Mouse (Mus musculus) kidney, embryonic 15.5 days (tissue): ENCODE measurements around the gene 4931406P16Rik. TPM values are rescaled to one million over a fixed set of nuclear protein-coding genes. Genes with fewer than 3 reads are reported as not detected.

Experiments used
- ATAC-seq: fragments of 200-750 bp; cut with Nextera tagmentation; replicated peaks from 2 replicates; pipeline ENCODE4 v1.8.0; 2017; ENCODE audit warnings: moderate TSS enrichment; ENCODE audit not compliant: low FRiP score
- H3K27ac ChIP-seq: fragments of 300-500 bp; sonication (generic); 2 replicates; pipeline ENCODE4 v1.5.1; 2015; ENCODE audit warnings: mild to moderate bottlenecking, inconsistent platforms
- H3K27me3 ChIP-seq: fragments of 300-500 bp; sonication (generic); 2 replicates; pipeline ENCODE4 v1.6.1; 2015; ENCODE audit warnings: inconsistent platforms
- H3K36me3 ChIP-seq: fragments of 300-500 bp; sonication (generic); 2 replicates; pipeline ENCODE4 v1.6.1; 2015; ENCODE audit warnings: inconsistent platforms
- H3K4me1 ChIP-seq: fragments of 300-500 bp; sonication (generic); 2 replicates; pipeline ENCODE4 v1.6.1; 2015; ENCODE audit warnings: inconsistent platforms
- H3K4me2 ChIP-seq: fragments of 300-500 bp; sonication (generic); 2 replicates; pipeline ENCODE4 v1.6.1; 2015; ENCODE audit warnings: moderate library complexity, mild to moderate bottlenecking, inconsistent platforms
- H3K4me3 ChIP-seq: fragments of 300-500 bp; sonication (generic); replicated peaks from 2 replicates; pipeline ENCODE4 v1.5.1; 2015; ENCODE audit warnings: mild to moderate bottlenecking, inconsistent platforms
- H3K9ac ChIP-seq: fragments of 300-500 bp; sonication (generic); 2 replicates; pipeline ENCODE4 v1.6.1; 2015; ENCODE audit warnings: mild to moderate bottlenecking, inconsistent platforms
- H3K9me3 ChIP-seq: fragments of 300-500 bp; sonication (generic); replicated peaks from 2 replicates; pipeline ENCODE4 v1.6.1; 2016; ENCODE audit warnings: inconsistent platforms
- WGBS: fragments of 180-500 bp; shearing (Covaris S2); methylation state at CpG from one replicate; pipeline ENCODE4 v1.1.7; 2015; ENCODE audit warnings: mixed read lengths; 5-methylcytosine and 5-hydroxymethylcytosine counted together
- polyA plus RNA-seq: library from polyadenylated mRNA; unstranded; fragments of >200 nt; fragmentation: Nextera tagmentation; extraction: Ambion mirVana; gene quantifications from 2 replicates; pipeline ENCODE4 v1.2.1, GENCODE M21; 2015

4931406P16Rik gene
- polyA plus RNA-seq, 1 experiment from 2014 or later: 41.5 TPM

GRCm38 (mm10) chr7:34196132-34197128, 116.9 kb downstream of the 4931406P16Rik start, which contains the start of gene Pdcd2l:
Gene Pdcd2l, minus strand, starts transcription at chr7:34196661.
- ATAC-seq: peak; percentile 94
- Histone ChIP-seq H3K9ac (peak within 1 kb of the TSS; percentile 97), H3K4me2 (peak within 1 kb of the TSS; percentile 83), H3K4me1 (peaks cover 7% of the 10 kb centered on the region), H3K27me3 (no peaks in the 10 kb centered on the region), H3K27ac (peak within 1 kb of the TSS; percentile 74), H3K4me3 (peak within 1 kb of the TSS; percentile 99), H3K36me3 (peaks cover 37% of the 10 kb centered on the region), H3K9me3 (no peaks in the 10 kb centered on the region)
- WGBS: 3% methylated on average over 70 of the region's 70 CpGs

DNA sequence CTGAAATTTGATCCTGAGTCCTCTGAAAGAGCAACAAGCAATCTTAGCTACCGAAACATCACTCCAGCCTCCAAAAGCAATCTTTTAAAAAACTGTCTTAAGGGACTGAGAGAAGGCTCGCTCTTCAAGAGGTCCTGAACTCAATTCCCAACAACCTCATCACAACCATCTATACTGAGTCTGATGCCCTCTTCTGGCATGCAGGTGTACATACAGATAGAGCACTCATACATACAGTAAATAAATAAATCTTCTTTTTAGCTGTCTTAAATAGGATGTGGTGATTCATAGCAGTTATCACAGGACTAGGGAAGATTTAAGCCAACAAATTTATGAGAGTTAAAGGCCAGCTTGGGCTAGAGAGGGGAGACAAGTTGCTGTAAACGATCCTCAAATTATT, 117.7 kb downstream of the 4931406P16Rik start:
- H3K4me1 ChIP-seq: peaks cover 7% of the 10 kb centered on the region
- no peaks in the 10 kb centered on the region for H3K9me3 ChIP-seq
- peaks cover 32% of the 10 kb centered on the region for H3K36me3 ChIP-seq
- H3K4me2 ChIP-seq: peak overlapping the region; percentile 83
- H3K4me3 ChIP-seq: peak overlapping the region; percentile 99
- H3K27me3 ChIP-seq: no peaks in the 10 kb centered on the region
- peak overlapping the region; percentile 97 for H3K9ac ChIP-seq
- WGBS: 49% methylated on average over 3 of the region's 3 CpGs
- H3K27ac ChIP-seq: no peak overlapping the region
- ATAC-seq: peak; percentile 16; the same call in 1 of the 2 replicates

- whole genome bisulfite sequencing: 91% methylated on average over 6 of the region's 6 CpGs
- H3K27ac ChIP-seq: no peak overlapping the region
Observed at GRCm38 (mm10) chr7:34192825-34193224, 120.5 kb downstream of the 4931406P16Rik start.

DNA sequence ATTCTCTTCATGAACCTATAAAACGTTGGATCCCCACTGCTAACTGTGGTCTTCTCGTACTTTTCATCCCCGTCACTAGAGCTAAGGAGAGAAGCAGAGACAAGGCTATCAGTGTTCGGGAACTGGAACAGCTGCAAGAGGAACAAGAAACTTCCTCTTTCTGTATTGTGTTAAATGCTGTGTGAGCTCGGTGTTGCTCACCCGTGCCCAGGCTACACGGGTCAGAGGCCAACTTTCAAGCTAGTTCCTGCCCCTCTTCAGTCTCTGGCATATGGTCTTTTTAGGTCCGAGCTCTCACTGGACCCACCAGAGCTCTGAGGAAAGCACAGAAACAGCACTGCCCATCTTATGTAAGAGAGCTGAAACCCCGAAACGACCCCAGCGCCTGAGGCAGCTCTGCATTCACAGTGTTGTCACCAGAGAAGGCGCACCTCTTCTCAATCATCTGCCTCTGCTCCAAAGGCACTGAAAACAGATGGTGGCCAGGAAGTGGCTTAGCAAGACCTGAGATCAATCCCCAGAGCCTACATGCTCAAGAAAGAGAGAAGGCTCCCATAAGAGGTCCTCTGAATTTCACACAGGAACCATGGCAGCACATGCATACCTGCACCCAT, 123.9 kb downstream of the 4931406P16Rik start:
- ATAC-seq: no peak

More at GRCm38 (mm10) chr7:34192825-34193224, 120.5 kb downstream of the 4931406P16Rik start:
- H3K27me3 ChIP-seq: no peaks in the 10 kb centered on the region
- H3K9me3 ChIP-seq: no peaks in the 10 kb centered on the region
- ATAC-seq: no peak
- H3K4me1 ChIP-seq: peaks cover 7% of the 10 kb centered on the region
- no peak overlapping the region for H3K4me2 ChIP-seq
- H3K9ac ChIP-seq: no peak overlapping the region
- peaks cover 51% of the 10 kb centered on the region for H3K36me3 ChIP-seq
- H3K4me3 ChIP-seq: no peak overlapping the region

More for the DNA sequence above, 123.9 kb downstream of the 4931406P16Rik start:
- 90% methylated on average over 12 of the region's 12 CpGs for WGBS
- Histone ChIP-seq H3K27ac (no peak overlapping the region), H3K4me1 (no peaks in the 10 kb centered on the region), H3K9ac (no peak overlapping the region), H3K27me3 (no peaks in the 10 kb centered on the region), H3K9me3 (no peaks in the 10 kb centered on the region), H3K4me2 (no peak overlapping the region), H3K36me3 (peaks cover 80% of the 10 kb centered on the region), H3K4me3 (no peak overlapping the region)

Other genes starting within 250 kb of the 4931406P16Rik start
- not detected in 2 replicates for gene Scgb1b30, start 218.1 kb downstream of the 4931406P16Rik start, polyA plus RNA-seq
- gene Wtip, start 180.3 kb downstream of the 4931406P16Rik start, polyA plus RNA-seq: 6.3 and 8.2 TPM in 2 replicates
- gene Uba2, start 144.0 kb downstream of the 4931406P16Rik start, polyA plus RNA-seq: 221 and 223 TPM in 2 replicates
- 64.8 and 67.7 TPM in 2 replicates for gene Pdcd2l, start 116.9 kb downstream of the 4931406P16Rik start, polyA plus RNA-seq
- gene Gpi1, start 83.2 kb downstream of the 4931406P16Rik start, polyA plus RNA-seq: 381 and 404 TPM in 2 replicates
- gene Gm6096, start 62.5 kb downstream of the 4931406P16Rik start, polyA plus RNA-seq: 0.50 TPM in 1 of 2 replicates, not detected in the other
- gene Lsm14a, start 79.8 kb upstream of the 4931406P16Rik start, polyA plus RNA-seq: 90.0 and 93.8 TPM in 2 replicates